Mouse (Mus musculus) G1E (cell line): ENCODE results near the gene 4933411K16Rik. TPM values are rescaled to one million over a fixed set of nuclear protein-coding genes. Genes with fewer than 3 reads are reported as not detected.
"Not testable (repeated sequence)": the region's sequence is repeated elsewhere in the genome, so short reads cannot be mapped to it uniquely, and the experiment has no call there.

Experiments used
- ATAC-seq: 2 replicates; pipeline ENCODE4 v1.8.0; 2016; ENCODE audit warnings: mild to moderate bottlenecking; ENCODE audit not compliant: insufficient number of reproducible peaks, poor library complexity, low FRiP score, severe bottlenecking; ENCODE audit errors: extremely low read depth
- DNase-seq: peaks from one replicate; pipeline ENCODE4 v3.0.0; 2012; ENCODE audit warnings: low spot score
- H3K27me3 ChIP-seq: 2 replicates; pipeline ENCODE4 v1.6.1; 2012; ENCODE audit warnings: mild to moderate bottlenecking, low read length, inconsistent platforms; ENCODE audit not compliant: insufficient read depth
- H3K36me3 ChIP-seq: replicated peaks from 2 replicates; pipeline ENCODE3; 2012; ENCODE audit warnings: mild to moderate bottlenecking, inconsistent platforms
- H3K4me1 ChIP-seq: 2 replicates; pipeline ENCODE4 v1.6.1; 2012; ENCODE audit warnings: low read depth, low read length, inconsistent platforms, mixed read lengths; ENCODE audit not compliant: insufficient read depth
- H3K4me3 ChIP-seq: 2 replicates; pipeline ENCODE4 v1.5.1; 2012; ENCODE audit warnings: low read depth, mild to moderate bottlenecking, inconsistent platforms, low read length, moderate library complexity, mixed read lengths
- H3K9me3 ChIP-seq: replicated peaks from 2 replicates; pipeline ENCODE4 v1.6.1; 2012; ENCODE audit warnings: inconsistent platforms
- CTCF ChIP-seq: IDR thresholded peaks from 2 replicates; pipeline ENCODE4 v1.5.1; 2012; ENCODE audit warnings: low read depth, low read length, inconsistent platforms, mixed read lengths
- GATA1 ChIP-seq: IDR thresholded peaks from 2 replicates; pipeline ENCODE4 v1.6.1; 2012; ENCODE audit warnings: borderline replicate concordance, low read length, inconsistent platforms, mixed read lengths
- GATA2 ChIP-seq: IDR thresholded peaks from 2 replicates; pipeline ENCODE4 v1.6.1; 2012; ENCODE audit warnings: low read depth, low read length, inconsistent platforms, borderline replicate concordance
- POLR2AphosphoS5 ChIP-seq: IDR thresholded peaks from 2 replicates; pipeline ENCODE4 v1.6.1; 2012; ENCODE audit warnings: low read depth, low read length, inconsistent platforms; ENCODE audit not compliant: insufficient replicate concordance
- TAL1 ChIP-seq: conservative IDR thresholded peaks from 2 replicates; pipeline ENCODE4 v1.6.1; 2012; ENCODE audit warnings: low read depth, low read length, inconsistent platforms, mixed read lengths
- polyA plus RNA-seq: library from polyadenylated mRNA; stranded (reverse); fragments of >175 nt; gene quantifications from 2 replicates; pipeline ENCODE4 v1.2.3, GENCODE M21; 2012
- total RNA-seq, 2 experiments: library from RNA; stranded (forward) in 1 of 2; stranded (reverse) in 1 of 2; fragments of 200-1000 nt in 1 of 2; fragments of >200 nt in 1 of 2; fragmentation: Nextera tagmentation in 1 of 2; gene quantifications; 2 replicates each; pipeline ENCODE4 v1.2.3; 2014 to 2017

4933411K16Rik gene
- total and polyA plus RNA-seq, 3 experiments: not detected

DNA sequence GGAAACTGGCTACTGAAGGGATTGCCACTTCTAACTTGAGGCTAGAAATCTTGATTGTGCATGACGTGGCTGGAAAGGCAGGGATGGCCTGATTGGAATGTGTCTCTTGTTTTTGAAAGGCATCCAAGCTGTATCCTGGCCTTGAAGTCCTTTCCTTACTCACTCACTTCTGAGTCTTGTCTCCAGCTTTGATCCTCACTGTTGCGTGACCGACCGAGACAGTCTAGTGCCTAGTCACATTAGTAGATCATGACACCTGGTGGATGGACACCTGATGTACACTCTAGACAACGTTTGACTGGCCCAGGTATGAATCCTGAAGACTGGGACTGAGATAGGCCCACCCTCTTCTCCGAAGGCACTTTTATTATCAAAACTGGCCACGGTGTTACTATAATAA is 20.8 kb downstream of the 4933411K16Rik start:
- no peak for ATAC-seq
- no peak for TF ChIP-seq CTCF
- TF ChIP-seq GATA1: no peak
- no peak for TF ChIP-seq TAL1
- TF ChIP-seq GATA2: no peak
- no peak for TF ChIP-seq POLR2AphosphoS5
- no peaks in the 10 kb centered on the region for H3K9me3 ChIP-seq
- peaks cover 13% of the 10 kb centered on the region; the same call in 1 of the 2 replicates for H3K27me3 ChIP-seq
- H3K36me3 ChIP-seq: no peaks in the 10 kb centered on the region
- H3K4me1 ChIP-seq: no peaks in the 10 kb centered on the region
- no peak for DNase-seq
- no peak overlapping the region for H3K4me3 ChIP-seq

DNA sequence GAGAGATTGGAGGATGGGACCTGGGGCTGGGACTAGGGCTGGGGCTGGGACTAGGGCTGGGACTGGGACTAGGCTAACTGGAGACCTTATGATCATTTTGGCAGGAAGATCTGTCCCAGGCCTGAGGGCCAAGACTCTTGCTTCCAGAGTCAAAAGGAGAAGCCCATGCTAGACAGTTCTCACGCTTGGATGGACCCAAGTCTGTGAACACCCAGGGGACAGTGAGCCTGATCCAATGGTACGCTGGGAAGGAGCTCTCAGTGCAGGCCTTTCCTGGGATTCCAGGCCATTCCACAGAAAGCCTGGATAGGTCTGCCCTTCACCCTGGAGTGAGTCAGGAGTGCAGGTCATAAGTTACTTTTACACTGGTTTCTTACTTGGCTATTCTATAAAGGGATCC is 23.0 kb downstream of the 4933411K16Rik start:
- H3K36me3 ChIP-seq: no peaks in the 10 kb centered on the region
- peaks cover 5% of the 10 kb centered on the region; the same call in 1 of the 2 replicates for H3K27me3 ChIP-seq
- no peaks in the 10 kb centered on the region for H3K4me1 ChIP-seq
- H3K4me3 ChIP-seq: no peak overlapping the region
- no peaks in the 10 kb centered on the region for H3K9me3 ChIP-seq
- DNase-seq: no peak
- TF ChIP-seq TAL1: no peak
- TF ChIP-seq GATA1: no peak
- TF ChIP-seq CTCF: no peak
- TF ChIP-seq GATA2: no peak
- no peak for TF ChIP-seq POLR2AphosphoS5
- no peak for ATAC-seq

DNA sequence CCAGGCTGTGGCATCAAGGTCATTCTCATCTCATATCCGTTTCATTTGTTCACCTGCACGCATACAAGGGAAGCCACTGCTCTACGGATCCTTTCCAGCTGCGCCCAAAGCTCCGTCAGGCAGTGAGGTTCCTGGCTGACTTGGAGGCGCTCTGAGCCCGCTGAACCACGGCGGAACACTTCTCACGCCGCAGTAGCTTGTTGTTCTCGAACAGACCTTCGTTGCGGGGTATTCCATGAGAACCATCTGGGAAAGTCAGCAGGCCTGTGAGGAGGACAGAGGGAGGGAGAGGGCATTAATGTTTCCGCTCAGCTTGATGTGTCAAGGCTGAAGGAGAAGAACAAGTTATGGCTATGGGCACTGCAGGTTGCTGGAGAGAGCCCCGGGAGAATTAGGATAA is 23.9 kb downstream of the 4933411K16Rik start:
- Histone ChIP-seq H3K36me3 (no peaks in the 10 kb centered on the region), H3K4me3 (no peak overlapping the region), H3K9me3 (no peaks in the 10 kb centered on the region), H3K27me3 (peaks cover 8% of the 10 kb centered on the region; the same call in 1 of the 2 replicates), H3K4me1 (no peaks in the 10 kb centered on the region)
- TF ChIP-seq CTCF: no peak
- no peak for TF ChIP-seq TAL1
- no peak for TF ChIP-seq POLR2AphosphoS5
- TF ChIP-seq GATA1: no peak
- TF ChIP-seq GATA2: no peak
- DNase-seq (no peak), ATAC-seq (no peak)

DNA sequence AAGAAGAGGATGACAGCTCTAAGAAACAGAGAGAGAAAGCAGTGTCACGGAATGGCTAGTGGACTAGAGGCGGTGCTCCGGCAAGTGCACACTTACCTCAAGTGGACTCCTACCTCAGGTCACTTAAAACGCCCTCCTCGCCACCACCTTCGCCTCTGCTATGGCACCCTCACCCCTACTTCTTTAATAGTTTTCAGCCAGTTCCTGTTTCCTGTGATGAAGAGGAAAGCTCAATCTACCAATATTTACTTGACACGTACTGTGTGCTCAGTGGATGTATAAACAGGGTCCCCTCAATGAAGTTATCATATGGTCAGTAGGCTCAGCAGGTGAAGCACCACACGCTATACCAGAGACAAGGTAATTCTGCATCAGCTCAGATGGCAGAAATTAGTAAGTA is 26.5 kb downstream of the 4933411K16Rik start:
- no peak for ATAC-seq
- no peaks in the 10 kb centered on the region for H3K36me3 ChIP-seq
- H3K4me1 ChIP-seq: no peaks in the 10 kb centered on the region
- no peak overlapping the region for H3K4me3 ChIP-seq
- peaks cover 15% of the 10 kb centered on the region for H3K27me3 ChIP-seq
- H3K9me3 ChIP-seq: no peaks in the 10 kb centered on the region
- TF ChIP-seq GATA2 (no peak), GATA1 (no peak), CTCF (no peak), POLR2AphosphoS5 (no peak), TAL1 (no peak)
- DNase-seq: no peak

DNA sequence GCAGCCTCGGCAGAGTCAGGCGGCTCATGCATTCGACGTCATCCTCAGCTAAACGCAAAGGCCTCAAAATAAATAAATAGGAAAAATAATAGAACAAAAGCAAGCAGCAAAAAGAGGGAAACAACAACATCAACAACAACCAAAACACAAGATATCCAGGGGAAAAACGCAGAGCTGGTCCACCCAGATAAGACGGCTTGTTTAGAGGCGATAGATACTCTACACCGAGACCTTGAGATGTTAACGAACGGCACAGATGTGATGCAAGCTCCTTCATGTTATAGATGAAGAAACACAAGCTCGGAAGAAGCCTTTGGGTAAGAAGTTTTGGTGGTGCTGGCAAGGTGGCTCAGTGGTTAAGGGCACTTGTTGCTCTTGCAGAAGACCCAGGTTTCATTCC is 27.0 kb downstream of the 4933411K16Rik start:
- TF ChIP-seq GATA1 (no peak), GATA2 (no peak), POLR2AphosphoS5 (no peak), TAL1 (no peak), CTCF (no peak)
- no peak overlapping the region for H3K4me3 ChIP-seq
- H3K27me3 ChIP-seq: peaks cover 15% of the 10 kb centered on the region
- H3K9me3 ChIP-seq: no peaks in the 10 kb centered on the region
- no peaks in the 10 kb centered on the region for H3K36me3 ChIP-seq
- H3K4me1 ChIP-seq: no peaks in the 10 kb centered on the region
- ATAC-seq: no peak
- no peak for DNase-seq

DNA sequence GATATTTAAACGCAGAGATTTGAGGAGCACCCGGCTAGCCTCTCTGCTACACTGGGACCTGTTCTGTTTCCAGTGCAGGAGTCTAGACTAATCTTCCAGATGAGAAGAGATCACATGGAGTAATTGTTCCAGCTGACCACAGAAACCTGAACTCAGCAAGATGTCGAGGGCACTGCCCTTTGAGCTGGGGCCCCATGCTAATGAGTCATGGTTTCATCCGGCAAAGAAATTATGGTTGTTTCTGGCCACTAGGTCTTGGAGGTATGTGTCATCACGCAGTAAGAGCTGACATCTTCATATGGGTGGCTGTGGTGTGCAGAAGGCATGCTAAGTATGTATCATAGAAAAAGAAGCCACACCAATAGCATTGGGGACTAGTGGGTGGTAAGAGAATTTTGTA is 27.9 kb downstream of the 4933411K16Rik start:
- ATAC-seq: no peak
- TF ChIP-seq GATA1 (no peak), POLR2AphosphoS5 (no peak), CTCF (no peak), GATA2 (no peak), TAL1 (no peak)
- H3K4me1 ChIP-seq: no peaks in the 10 kb centered on the region
- H3K9me3 ChIP-seq: no peaks in the 10 kb centered on the region
- peaks cover 15% of the 10 kb centered on the region for H3K27me3 ChIP-seq
- H3K4me3 ChIP-seq: no peak overlapping the region
- H3K36me3 ChIP-seq: no peaks in the 10 kb centered on the region
- DNase-seq: no peak

DNA sequence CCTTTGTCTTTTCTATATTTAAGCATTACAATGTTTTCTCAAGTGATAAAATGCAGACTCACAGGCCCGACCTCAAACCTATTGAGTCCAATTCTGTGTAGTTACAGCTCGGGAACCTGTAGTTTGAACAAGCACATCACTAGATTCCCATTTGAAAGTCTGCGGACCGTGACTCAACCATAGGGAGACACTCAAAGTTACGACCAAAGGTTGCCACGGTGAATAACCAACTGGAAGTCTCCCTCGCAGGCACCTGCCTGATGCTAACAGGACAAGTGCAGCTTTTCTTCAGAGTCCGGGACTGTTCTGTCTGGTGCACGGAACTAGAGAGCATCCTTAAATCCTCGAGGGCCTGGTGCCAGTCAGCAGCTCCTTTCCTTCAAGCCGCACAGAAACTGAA is 28.4 kb downstream of the 4933411K16Rik start:
- Histone ChIP-seq H3K4me3 (no peak overlapping the region), H3K36me3 (no peaks in the 10 kb centered on the region), H3K27me3 (peaks cover 15% of the 10 kb centered on the region), H3K9me3 (no peaks in the 10 kb centered on the region), H3K4me1 (no peaks in the 10 kb centered on the region)
- no peak for ATAC-seq
- TF ChIP-seq CTCF: no peak
- TF ChIP-seq GATA1: no peak
- TF ChIP-seq POLR2AphosphoS5: no peak
- no peak for TF ChIP-seq TAL1
- no peak for TF ChIP-seq GATA2
- no peak for DNase-seq

DNA sequence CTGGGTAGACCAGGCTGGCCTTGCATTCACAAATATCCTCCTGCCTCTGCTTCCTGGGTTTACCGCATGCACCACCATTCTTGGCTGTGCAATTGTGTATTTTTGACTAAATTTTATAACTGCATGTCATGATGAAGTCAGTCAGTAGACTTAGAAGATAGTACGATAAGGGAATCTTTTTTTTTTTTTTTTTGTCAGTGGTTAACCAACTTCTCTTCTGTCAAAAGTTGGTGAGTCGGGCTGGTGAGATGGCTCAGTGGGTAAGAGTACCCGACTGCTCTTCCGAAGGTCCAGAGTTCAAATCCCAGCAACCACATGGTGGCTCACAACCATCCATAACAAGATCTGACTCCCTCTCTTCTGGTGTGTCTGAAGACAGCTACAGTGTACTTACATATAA is 29.6 kb downstream of the 4933411K16Rik start:
- not testable (repeated sequence) for H3K4me1 ChIP-seq, H3K4me3 ChIP-seq, DNase-seq, ATAC-seq, H3K36me3 ChIP-seq, H3K9me3 ChIP-seq
- H3K27me3 ChIP-seq: peaks cover 23% of the 10 kb centered on the region
